Mouse (Mus musculus) embryonic fibroblast, embryonic 13.5 days (primary cell): Measurements from ENCODE around the gene Ttll9. TPM values are rescaled to one million over a fixed set of nuclear protein-coding genes. Genes with fewer than 3 reads are reported as not detected.

ENCODE experiments used
- H3K27ac ChIP-seq: 2 replicates; pipeline ENCODE4 v1.5.1; 2012; ENCODE audit warnings: low read length, control low read depth, inconsistent platforms; ENCODE audit not compliant: insufficient read depth
- H3K4me1 ChIP-seq: 2 replicates; pipeline ENCODE4 v1.6.1; 2011; ENCODE audit warnings: low read length; ENCODE audit not compliant: control insufficient read depth, insufficient read depth
- H3K4me3 ChIP-seq: 2 replicates; pipeline ENCODE4 v1.5.1; 2011; ENCODE audit warnings: mild to moderate bottlenecking, control low read depth, low read length; ENCODE audit not compliant: insufficient read depth
- CTCF ChIP-seq: IDR thresholded peaks from 2 replicates; pipeline ENCODE4 v1.5.1; 2011; ENCODE audit warnings: mild to moderate bottlenecking, control low read depth, low read length, moderate library complexity, borderline replicate concordance; ENCODE audit not compliant: insufficient read depth
- POLR2A ChIP-seq: IDR thresholded peaks from 2 replicates; pipeline ENCODE4 v1.6.1; 2011; ENCODE audit warnings: low read depth, mild to moderate bottlenecking, control low read depth, low read length, moderate library complexity
- polyA plus RNA-seq: library from polyadenylated mRNA; stranded (reverse); fragments of >200 nt; gene quantifications from 2 replicates; pipeline ENCODE4 v1.2.4, GENCODE M21; 2011; ENCODE audit warnings: low read depth; ENCODE audit not compliant: missing spikeins, insufficient read length

Gene Ttll9
- polyA plus RNA-seq, 1 experiment = not detected

DNA sequence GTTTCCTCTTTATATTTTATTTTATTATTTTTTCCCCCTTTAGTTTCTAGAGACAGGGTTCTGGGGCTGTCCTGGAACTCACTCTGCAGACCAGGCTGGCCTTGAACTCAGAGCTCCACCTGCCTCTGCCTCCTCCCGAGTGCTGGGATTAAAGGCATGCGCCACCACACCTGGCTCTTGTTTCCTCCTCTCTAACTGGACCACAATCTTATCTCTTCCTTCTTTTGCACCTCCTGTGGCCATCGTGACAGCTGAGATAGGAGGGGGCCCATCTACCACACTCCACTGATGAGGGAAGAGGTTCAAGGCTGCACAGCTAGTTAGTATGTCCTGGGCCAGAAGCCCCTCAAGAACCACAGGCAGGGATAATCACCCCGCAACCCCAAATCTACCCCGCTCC, 37.7 kb upstream of the Ttll9 start:
- TF ChIP-seq POLR2A (no peak), CTCF (no peak)
- no peak overlapping the region for H3K4me3 ChIP-seq
- peaks cover 32% of the 10 kb centered on the region for H3K4me1 ChIP-seq
- peak overlapping the region; percentile 96; the same call in 1 of the 2 replicates for H3K27ac ChIP-seq

DNA sequence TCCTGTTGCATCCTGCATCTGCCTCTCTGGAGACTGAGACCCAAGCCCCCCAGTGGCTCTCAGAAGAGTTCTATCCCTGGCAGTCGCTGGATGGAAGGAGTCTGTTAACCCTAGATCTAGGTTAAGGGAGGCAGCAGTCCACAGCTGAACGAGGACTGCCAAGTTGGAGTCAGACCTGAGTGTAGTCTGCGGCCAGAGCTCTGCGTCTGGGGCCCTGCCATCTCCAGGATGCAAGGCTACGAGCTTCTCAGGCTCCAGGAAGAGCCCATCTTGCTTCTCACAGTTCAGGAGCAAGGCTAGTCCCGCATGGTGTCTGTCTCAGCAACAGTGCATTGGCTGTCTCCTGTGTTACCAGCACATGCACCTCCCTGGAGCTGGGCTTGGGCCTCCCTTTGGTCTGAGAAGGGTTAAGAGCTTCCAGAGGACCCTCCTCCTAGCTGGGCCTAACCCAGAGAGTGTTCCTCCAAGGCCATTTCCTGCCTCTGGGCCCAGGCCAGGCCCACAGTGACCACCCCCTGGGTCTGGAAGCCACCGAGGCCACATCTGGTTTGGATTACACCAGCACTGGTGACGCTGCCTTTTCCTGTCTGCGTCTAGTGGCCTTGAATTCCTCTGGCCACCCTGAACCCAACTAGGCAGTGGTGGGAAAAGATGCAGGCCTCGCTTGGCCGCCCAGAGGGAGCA, 37.0 kb upstream of the Ttll9 start:
- Histone ChIP-seq H3K4me1 (peaks cover 32% of the 10 kb centered on the region), H3K4me3 (no peak overlapping the region), H3K27ac (peak overlapping the region; percentile 96)
- TF ChIP-seq POLR2A (peak; percentile 42; the same call in 1 of the 2 replicates), CTCF (no peak)

DNA sequence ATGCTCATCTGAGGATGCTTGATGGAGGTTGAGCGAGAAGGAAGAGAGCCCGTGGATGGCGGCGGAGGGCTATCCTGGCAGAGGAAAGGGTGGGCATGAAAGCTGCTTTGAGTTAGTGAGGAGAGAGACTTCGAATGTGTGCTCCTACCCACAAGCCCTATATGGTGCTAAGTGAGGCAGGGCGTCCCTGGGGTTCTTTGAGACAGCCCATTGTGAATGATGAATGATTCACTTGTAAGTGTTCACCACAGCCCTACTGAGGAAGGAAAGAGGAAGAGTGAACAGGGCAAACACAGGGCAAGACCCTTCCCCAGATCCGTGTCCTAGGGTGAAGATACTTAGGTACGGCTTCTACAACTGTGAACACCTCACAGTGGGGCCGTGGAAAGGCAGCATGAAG, 35.4 kb upstream of the Ttll9 start:
- no peak overlapping the region for H3K4me3 ChIP-seq
- TF ChIP-seq CTCF (no peak), POLR2A (no peak)
- H3K27ac ChIP-seq = peak overlapping the region; percentile 96
- H3K4me1 ChIP-seq = peaks cover 32% of the 10 kb centered on the region

DNA sequence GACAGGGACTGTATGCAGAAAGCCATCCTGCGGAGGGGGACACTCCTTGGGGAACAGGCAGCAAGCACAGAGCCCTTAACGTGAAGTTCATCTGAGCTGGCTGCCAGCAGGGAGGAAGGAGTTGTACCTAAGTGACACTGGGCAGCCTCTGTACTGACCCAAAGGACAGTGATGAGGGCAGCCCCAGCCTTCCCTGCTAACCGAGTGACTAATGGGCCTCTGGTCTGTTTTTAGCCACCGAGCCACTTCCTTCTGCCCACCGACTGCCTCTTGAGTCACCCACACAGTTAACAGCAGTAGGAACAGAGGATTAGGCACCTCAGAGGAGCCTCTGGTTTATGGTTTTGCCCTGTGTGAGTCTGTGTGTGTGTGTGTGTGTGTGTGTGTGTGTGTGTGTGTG, 34.9 kb upstream of the Ttll9 start:
- no peak; the same call in none of the 2 replicates for TF ChIP-seq POLR2A
- no peak for TF ChIP-seq CTCF
- Histone ChIP-seq H3K27ac (peak overlapping the region; percentile 96), H3K4me1 (peaks cover 32% of the 10 kb centered on the region), H3K4me3 (no peak overlapping the region)

DNA sequence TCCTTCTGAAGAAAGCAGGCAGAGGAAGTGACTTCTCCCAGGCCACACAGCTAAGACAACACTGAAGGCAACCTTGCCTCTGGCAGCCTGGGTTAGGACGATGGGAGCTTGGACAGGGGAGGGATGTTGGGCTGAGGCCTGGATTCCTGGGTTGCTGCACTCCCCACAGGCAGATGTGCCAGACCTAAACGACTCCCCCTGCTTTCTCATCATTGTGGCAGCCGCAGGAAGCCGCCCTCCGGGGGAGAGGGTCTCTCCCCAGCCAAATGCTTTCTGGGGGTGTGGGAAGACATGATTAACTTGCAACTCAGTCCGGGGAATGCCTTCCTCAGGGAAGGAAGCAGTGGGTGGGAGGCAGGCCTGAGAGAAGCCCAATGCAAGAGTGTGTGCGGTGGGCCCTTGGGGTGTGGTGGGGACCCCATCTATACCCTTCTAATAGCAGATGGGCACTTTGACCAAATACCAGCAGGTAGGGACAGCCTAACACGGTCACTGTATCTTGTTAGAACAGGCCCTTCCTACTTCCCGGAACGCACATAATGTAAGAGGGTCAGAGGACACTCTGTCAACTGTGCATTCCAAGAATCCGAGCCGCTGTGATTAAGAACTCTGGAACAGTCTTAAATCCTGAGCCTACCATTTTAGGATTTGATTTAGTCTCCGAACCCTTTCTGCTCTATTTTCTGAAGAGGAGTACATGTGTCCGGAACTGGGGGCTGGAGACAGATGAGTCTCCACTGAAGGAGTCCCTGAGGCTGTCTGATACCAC, 33.9 kb upstream of the Ttll9 start:
- TF ChIP-seq POLR2A (peak; percentile 57), CTCF (no peak)
- Histone ChIP-seq H3K4me1 (peaks cover 34% of the 10 kb centered on the region), H3K4me3 (no peak overlapping the region), H3K27ac (peak overlapping the region; percentile 96)

DNA sequence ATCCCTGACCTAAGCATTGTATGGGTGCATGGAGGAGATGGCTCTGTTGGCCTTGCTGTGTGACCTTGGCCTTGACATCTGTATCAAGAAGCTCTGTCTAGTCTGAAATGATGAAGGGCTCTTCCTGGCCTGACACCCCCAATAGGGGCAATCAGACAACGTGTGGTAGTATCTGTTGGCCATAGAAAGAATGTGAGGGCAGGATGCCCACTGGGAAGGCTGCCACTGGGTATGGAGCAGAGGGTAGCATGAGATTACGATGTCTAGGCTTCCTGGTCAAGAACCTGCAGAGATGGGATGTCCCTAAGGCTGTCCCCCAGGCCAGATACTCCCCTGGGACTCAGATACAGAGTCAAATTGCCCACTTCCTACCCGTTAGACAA, 33.3 kb upstream of the Ttll9 start:
- H3K27ac ChIP-seq = peak overlapping the region; percentile 96

DNA sequence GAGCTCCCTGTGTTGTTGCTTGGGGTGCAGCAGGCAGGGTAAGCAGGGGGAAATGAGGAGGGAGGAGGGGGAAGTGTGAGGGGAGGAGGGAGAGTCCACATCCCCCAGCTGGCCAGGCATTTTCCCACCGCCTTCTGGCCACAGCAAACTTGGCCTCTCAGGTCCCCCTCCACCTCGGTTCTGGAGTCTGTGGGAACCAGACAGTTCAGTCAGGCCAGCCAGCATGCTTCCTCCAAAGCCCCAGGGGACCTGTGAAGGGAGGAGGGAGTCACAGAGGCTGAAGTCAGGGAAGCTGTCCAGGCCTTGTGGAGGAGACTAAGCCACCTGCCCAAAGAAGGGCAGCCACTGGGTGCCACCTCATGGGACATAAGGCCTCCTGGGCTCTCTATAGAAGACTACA, 32.0 kb upstream of the Ttll9 start:
- Histone ChIP-seq H3K4me3 (no peak overlapping the region), H3K4me1 (peaks cover 27% of the 10 kb centered on the region)
- TF ChIP-seq CTCF (no peak), POLR2A (no peak)

More for the DNA sequence above, 33.3 kb upstream of the Ttll9 start:
- Histone ChIP-seq H3K4me3 (no peak overlapping the region), H3K4me1 (peaks cover 30% of the 10 kb centered on the region)
- TF ChIP-seq CTCF = no peak
- 0 out of 2 replicates have a peak, but pooled peaks have one; percentile 9 for TF ChIP-seq POLR2A

DNA sequence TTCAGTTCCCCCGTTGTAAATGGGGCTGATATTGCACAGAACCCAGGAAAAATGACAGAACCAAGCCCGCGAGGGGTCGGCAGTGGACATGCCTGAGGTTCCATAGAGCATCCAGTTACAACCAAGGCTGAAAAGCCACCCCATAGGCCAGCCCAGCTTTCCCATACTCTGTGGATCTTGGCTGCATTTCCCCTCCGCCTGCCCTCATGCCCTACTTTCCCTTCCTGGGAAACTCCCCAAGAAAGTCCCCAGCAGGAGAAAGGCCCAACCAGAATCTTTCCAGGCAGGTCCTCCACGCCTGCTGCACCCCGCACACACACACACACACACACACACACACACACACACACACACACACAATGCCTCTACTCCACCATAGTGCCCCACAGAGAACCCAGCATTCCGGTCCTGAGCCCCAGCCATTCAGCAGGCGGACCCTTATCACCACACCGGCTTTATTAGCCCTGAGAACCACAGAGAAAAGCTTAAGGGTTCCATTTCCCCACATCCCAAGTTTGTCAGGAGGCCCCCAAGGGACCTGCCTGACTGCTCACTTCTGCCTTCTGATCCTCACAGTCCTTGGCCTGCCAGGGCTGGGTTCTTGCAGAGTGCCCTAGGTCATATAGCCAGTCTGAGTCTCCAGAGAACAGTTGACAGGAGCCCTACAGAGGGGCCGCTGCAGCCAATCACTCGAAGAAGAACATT, 30.7 kb upstream of the Ttll9 start:
- peaks cover 18% of the 10 kb centered on the region for H3K4me1 ChIP-seq
- peak overlapping the region; percentile 32 for H3K4me3 ChIP-seq
- H3K27ac ChIP-seq = peak overlapping the region; percentile 96
- TF ChIP-seq CTCF (no peak), POLR2A (0 out of 2 replicates have a peak, but pooled peaks have one; percentile 21)

More for the DNA sequence above, 32.0 kb upstream of the Ttll9 start:
- H3K27ac ChIP-seq = peak overlapping the region; percentile 96

DNA sequence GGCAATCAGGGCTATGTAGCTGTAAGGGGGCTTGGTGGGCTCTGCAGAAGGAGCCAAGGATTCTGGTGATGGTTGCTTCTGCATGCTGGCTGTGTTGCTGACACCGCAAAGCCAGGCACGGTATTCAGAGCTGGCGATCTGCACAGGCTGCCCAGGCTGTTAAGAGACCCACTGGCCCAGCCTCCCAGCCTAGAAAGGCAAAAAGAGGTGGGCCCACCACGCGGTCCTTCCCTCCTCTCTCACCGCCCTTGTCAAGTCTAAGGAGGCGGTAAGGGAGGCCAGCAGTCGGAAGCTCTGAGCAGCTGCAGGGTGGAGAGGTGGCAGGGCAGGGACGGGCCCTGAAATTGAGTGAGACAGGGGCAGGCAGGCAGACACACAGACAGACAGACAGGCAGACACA, 29.2 kb upstream of the Ttll9 start, which contains the start of gene Foxs1:
Foxs1 (minus strand) TSS at position 161 of the 400 bp plus-strand sequence.
- H3K4me1 ChIP-seq = peaks cover 11% of the 10 kb centered on the region
- H3K27ac ChIP-seq = peak within 1 kb of the TSS; percentile 96
- peak within 1 kb of the TSS; percentile 32 for H3K4me3 ChIP-seq
- TF ChIP-seq CTCF (no peak), POLR2A (peak; percentile 93)
